Mouse (Mus musculus) ES-CJ7 (cell line): ENCODE results near the gene Prkcd.

Experiments
- DNase-seq: peaks from one replicate; pipeline ENCODE4 v3.0.0; 2011; ENCODE audit warnings: low read depth, low spot score

Gene Prkcd

GRCm38 (mm10) chr14:30575791-30576190 lies 50.2 kb downstream of the Prkcd start:
- no peak for DNase-seq

DNA sequence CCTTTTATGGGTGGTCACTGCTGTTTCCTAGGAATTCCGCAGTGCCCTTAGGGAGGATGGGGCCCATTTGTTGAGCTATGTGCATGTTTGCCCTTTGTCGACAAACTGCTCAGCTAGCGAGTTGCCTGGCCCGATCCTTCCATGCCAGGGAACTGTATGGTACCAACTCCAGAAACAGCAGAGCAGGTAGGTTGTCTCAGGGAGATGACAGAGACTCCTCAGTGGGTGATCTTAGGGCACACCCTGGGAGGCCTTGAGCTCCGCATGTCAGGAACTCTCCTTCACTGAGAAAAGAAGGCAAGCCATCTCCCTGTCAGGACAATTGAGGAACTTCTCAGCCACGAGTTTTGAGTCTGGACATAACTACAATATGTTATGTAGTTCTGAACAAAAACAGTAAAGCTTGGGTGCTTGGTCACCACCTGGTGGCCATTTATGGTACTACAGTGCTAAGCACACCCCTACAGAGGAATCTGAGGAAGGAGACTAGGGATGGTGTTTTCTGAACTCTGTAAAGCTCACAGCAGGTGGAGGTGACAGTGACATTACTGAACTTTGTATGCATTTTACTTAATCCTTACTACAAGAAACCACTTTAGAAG lies 51.9 kb downstream of the Prkcd start:
- peak; percentile 74 for DNase-seq

DNA sequence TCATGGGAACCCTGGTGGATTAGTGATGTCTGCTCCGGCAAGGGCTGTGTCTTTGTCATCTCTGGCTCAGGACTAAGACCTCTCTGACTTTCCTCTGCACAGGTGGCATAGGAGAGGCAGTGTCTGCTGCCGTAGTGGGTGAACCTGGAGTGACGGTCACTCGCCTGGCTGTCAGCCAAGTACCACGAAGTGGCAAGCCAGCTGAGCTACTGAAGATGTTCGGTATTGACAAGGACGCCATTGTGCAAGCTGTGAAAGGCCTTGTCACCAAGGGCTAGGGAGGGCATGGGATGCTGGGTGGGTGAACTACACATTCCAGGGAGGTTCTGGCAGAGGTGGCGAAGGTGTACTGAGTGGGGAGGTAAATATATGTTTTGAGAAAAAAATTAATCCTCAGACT lies 52.8 kb downstream of the Prkcd start:
- DNase-seq, result no peak

GRCm38 (mm10) chr14:30572253-30572652 lies 53.8 kb downstream of the Prkcd start:
- DNase-seq, result no peak

DNA sequence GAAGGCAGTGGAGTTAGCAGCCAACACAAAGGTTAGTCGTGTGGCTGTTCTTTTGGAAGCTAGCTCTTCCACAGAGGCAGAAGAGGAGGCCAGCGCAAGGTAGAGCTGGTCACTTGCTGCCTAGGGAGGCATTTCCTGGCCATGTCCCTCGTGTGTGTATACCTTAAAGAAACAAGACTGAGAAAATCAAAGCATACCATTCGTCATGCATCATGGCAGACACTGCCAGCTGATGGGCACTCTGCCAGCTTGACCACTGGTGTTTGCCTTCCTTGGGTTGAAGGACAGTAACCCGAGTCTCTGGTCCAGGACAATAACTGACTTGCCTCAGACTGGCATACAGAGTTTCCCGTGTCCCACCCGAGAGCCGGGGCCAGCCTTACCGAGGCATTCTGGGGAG lies 55.7 kb downstream of the Prkcd start:
- DNase-seq, result no peak

DNA sequence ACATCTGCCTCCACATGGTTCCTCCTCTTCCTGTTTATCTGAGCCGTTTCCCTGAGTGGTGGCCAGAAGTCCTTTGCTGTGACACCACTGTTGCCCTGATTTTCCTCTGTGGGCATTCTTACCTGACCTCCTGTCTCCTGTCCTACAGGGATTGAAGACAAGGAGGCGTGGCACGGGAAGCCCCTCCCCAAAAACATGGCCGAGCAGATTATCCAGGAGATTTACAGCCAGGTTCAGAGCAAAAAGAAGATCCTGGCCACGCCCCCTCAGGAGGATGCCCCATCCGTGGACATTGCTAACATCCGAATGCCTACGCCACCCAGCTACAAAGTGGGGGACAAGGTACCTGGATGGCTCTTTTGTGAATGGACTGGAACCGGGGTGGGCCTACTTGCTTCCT lies 58.0 kb downstream of the Prkcd start:
- peak; percentile 30 for DNase-seq

DNA sequence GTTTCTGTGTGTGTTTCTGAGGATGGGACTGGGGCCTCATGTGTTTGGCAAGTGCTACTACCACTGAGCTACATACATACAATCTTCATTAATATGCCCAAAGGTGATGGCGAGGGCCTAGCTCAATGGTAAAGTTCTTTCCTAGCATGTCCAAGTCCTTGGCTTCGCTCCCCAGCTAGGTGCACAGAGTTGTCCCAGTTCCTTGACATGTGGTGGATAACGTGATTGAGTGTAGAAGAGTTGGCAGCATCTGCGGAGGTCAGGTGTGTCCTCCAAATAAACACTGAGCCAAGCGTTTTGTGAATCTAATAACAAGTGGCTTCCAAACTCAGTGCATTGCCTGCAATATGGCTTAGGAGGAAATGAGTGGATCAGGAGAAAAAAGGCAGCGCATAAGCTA lies 59.7 kb downstream of the Prkcd start:
- DNase-seq, result no peak

DNA sequence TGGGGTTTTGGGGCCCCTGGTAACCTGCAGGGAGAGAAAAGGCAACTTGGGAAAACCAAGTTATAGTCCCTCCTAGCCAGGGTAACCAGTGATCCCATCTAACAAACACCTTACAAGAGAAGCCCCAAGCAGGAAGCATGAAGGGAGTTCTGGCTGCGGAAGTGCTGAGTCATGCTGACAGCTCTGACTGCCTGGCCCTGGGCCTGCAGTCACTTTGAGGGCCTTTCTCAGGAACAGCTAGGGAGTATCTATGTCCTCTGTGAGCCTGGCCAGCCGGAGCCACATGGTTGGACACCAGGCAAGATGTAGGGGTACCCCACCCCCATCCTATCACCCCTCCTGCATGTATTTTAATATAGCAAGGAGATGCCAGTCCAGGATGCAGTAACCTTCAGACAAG lies 61.6 kb downstream of the Prkcd start:
- DNase-seq, result peak; percentile 64

DNA sequence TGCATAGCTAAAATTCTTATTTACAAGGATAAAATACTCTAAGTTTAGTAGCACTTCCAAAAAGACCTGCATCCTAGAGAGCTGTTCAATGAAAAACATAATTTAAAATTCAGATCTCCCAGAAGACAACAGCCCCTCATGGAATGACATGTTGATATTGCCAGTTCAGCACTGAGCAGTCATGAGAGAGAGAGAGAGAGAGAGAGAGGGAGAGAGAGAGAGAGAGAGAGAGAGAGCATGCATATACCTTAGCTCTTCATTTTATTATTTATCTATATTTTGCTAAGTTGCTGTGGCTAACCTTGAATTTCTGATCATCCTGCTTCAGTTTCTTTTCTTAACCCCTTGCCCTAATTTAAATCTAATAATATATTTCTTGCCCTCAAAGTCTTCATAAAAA lies 63.7 kb downstream of the Prkcd start:
- DNase-seq, result no peak

- no peak for DNase-seq
These were observed 64.4 kb downstream of the Prkcd start for GRCm38 (mm10) chr14:30561470-30562187.

- no peak for DNase-seq
These were observed 65.1 kb downstream of the Prkcd start for GRCm38 (mm10) chr14:30560803-30561389.

GRCm38 (mm10) chr14:30559321-30559850 lies 66.6 kb downstream of the Prkcd start:
- peak; percentile 65 for DNase-seq

- no peak for DNase-seq
These were observed 68.3 kb downstream of the Prkcd start for GRCm38 (mm10) chr14:30557730-30558129.

DNA sequence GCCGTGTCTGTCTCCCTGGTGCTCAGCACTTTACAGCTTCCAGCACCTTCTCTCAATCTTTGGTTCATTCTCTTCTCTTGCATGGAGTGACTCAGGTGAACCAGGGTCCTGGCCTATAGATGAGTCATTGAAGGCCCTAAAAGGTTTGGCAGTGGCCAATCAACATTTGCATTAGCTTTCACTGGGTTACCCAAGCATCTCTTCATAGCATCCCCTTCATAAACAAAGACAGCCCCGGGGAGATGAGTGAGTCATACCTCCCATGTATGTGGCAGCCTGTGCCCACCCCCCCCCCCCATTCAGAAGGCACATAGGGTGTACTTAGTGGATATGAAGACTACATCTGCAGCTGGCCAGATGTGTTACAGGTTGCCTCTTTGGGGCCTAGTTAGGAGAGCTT lies 69.4 kb downstream of the Prkcd start:
- no peak for DNase-seq

DNA sequence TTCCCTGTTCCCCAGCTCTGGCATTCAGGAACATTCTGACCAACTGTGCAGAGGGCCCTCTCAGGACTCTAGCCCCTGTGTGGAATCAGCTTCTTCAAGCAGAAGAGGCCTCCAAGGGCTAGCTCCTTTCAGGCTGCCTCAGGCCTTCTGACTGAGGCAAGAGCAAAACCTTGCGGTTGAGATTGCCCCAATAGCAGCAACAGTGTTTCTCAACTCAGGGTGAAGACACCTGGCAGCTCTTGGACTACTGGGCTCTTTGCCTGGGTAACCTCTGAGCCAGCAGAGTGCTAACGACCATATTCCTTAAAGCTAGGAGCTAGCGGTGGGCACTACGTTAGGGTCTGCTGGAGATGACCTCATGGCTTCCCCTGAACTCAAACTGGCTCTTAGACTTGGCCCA lies 72.8 kb downstream of the Prkcd start:
- no peak for DNase-seq

DNA sequence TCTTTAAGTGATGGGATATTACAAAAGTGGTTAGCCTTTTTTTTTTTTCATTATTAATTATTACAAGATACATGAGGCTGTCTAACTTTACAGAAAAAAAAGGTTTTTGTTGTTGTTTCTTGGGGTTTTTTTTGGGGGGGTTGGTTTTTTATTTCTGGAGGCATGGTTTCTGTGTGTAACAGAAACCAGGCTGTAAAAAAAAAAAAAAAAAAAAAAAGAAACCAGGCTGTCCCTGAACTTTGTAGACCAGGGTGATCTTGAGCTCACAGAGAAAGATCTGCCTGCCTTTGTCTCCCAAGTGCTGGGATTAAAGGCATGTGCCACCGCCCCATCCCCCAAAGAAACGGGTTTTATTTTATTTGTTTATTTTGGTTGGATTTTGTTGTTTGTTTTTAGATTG lies 74.0 kb downstream of the Prkcd start:
- DNase-seq, result no peak

DNA sequence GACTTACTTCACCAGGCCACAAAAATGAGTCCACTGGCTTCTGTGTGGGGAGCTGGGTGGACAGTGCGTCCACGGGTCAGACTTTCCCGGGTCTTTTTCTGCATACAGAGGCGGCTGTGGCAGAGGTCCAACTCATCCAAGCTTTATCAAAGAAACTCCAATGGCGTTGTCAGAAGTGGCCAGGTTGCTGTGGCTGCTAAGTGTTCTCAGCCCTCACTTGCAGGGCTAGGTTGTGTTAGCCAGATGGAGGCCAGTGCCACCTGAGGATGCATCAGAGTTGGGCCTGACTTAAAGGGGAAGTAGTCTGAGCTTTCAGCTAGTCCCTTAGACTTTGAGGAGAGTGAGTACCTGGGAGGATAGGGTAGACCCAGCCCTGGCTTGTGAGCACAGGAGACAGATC lies 74.5 kb downstream of the Prkcd start:
- DNase-seq, result no peak

DNA sequence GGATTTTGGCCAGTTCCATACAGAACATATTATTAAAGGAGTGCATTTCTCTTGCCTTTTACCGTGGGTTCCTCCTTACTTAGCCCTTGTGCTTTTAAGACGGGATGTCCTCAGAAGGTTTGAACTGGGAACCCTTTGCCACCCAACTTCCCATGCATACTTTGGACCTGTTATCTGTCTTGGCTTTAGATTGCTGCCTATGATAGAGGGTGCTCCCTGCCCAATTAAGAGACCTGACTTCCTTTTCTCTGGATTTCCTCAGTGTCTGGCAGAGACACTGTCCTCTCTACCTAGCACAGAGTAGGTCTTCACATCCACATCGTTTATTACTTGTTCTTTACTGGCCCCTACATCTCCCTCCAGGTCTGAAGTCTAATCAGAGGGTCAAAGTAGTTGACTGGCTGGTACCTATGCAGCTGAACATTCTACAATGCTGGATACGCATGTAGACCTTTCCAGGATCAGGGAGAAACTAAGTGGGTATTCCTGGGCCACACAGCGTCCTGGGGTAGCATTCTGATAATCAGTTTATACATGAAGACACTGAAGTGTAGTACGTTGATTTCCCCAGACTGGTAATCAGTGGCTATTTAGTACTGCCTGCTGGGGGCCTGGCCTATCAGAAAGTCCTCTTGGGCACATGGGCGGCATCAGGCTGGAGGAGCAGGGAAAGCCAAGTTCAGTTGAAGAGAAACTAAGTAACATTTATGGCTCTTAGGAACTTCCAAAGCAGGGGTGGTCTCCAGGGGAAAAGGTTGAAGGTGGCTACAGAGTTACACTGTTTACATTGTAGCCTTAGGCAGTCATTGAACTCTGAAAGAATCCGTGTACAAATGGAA lies 75.6 kb downstream of the Prkcd start:
- DNase-seq, result no peak

DNA sequence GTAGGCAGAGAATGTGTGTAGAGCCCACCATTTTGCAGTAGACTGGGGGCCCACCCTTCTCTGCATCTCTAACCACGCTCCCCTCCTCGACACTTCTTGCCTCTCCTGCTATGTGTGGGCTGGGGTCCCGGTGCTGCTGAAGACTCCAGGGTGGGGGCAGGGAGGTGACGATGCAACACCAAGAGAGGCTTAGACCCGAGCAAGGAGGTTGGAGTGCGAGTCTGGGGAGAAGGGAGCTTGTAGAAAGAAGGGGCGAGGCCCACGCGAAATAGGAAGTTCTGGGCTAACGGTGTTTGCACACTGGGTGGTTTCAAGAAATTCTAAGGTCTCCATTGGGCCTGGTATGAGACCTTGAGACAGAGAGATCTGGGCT lies 76.2 kb downstream of the Prkcd start:
- no peak for DNase-seq

DNA sequence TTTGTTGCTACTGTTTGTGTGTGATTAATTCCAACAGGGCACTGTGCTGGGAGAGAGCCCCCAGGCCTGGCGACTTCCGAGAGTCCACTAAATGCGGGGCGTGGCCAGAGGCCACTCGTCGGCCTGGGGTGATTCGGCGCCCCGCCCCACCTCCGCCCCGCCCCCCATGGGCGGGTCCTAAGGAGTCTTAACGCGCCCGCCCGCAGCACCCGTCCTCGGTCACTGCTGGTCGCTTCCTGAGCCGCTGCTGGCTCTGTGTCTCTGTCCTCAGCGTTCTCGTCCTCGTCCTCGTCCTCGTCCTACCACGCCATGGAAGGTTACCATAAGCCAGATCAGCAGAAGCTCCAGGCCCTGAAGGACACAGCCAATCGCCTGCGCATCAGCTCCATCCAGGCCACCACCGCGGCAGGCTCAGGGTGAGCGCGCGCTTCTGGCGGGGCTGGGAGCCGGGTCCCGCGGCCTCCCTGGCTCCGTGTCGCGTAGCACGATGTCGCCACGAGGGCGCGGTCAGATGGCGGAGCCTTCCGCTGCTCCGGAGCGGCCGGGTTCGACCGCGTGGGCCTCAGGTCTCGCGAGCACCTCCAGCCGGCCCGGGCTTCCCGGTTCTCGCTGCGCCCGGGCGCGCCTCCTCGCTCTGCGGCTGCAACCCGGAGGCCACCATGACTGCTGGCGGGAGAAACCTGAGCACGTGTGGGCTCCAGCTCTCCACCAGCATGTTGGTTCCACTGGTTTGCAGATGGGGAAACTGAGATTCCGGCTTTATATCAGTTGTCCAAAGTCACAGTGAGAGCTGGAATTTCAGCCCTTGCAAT lies 76.8 kb downstream of the Prkcd start:
- peak; percentile 88 for DNase-seq

DNA sequence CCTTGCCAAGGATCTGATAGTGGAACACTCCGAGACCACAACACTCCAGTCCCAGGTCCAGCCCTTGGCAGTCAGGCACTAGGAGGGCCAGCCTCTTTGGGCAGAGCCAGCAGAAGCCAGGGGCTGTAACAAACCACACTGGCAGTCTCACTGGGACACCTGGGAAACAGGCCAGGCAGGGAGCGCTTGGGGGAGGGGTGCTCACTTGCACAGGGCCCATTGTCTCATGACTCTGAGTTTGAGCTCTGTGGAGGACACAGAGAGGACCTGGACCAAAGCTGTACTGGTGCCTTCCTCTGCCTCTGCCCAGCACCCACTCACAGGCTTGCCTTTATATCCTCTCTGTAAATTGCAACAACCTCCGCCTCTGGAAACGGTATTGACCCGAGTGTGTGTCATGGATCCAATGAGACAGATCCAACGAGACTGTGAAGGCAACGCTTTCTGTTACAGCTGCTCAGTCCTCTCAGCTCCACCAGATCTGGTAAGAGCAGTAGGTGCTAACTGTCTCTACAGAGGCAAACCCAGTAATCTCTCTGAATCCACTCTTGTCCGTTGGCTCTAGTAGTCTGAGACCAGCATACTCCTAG lies 77.8 kb downstream of the Prkcd start, which contains the start of gene Tkt:
Tkt (plus strand) TSS at position 229 of the 590 bp plus-strand sequence.
- no peak for DNase-seq
